Mouse (Mus musculus) gastrocnemius, postnatal 14 days (tissue): ENCODE results near the gene Kansl2. TPM values are rescaled to one million over a fixed set of nuclear protein-coding genes. Genes with fewer than 3 reads are reported as not detected.
A peak's percentile ranks its signal among the peaks of the same experiment; 100 is the strongest.

Experiments used
- DNase-seq: peaks from one replicate; pipeline ENCODE4 v3.0.0; 2021; ENCODE audit warnings: mixed read lengths
- intact Hi-C: fragments of 180-260 bp; cut with DNase I; formaldehyde crosslinking; loops from one replicate; pipeline ENCODE4 v1.15.1; 2025; ENCODE audit warnings: low total_unique reads
- total RNA-seq, 2 experiments: library from RNA; stranded (reverse); gene quantifications; 2 replicates each; pipeline ENCODE4 v1.2.3; 2021

The Kansl2 gene
- total RNA-seq, 2 experiments from 2014 or later: 52.5 to 56.9 TPM

GRCm38 (mm10) chr15:98509387-98509786, 24.7 kb downstream of the Kansl2 start:
- intact Hi-C loops: no loop called here
- no peak for DNase-seq

- no peak for DNase-seq
- intact Hi-C loops: no loop called here
These were observed 26.7 kb downstream of the Kansl2 start for GRCm38 (mm10) chr15:98507321-98507720.

- intact Hi-C loops: no loop called here
- DNase-seq: no peak
These were observed 27.7 kb downstream of the Kansl2 start for GRCm38 (mm10) chr15:98506253-98506957.

GRCm38 (mm10) chr15:98504514-98504913, 29.6 kb downstream of the Kansl2 start:
- intact Hi-C loops: no loop called here
- DNase-seq: peak; percentile 70

- DNase-seq: no peak
- intact Hi-C loops: no loop called here
These were observed 30.7 kb downstream of the Kansl2 start for GRCm38 (mm10) chr15:98503317-98503716.

GRCm38 (mm10) chr15:98497631-98498030, 36.4 kb downstream of the Kansl2 start:
- intact Hi-C loops: no loop called here
- no peak for DNase-seq

GRCm38 (mm10) chr15:98492102-98492501, 42.0 kb downstream of the Kansl2 start, which contains the start of gene Olfr279:
TSS of gene Olfr279 (plus strand) at chr15:98492402.
- intact Hi-C loops: no loop called here

GRCm38 (mm10) chr15:98491332-98491731, 42.7 kb downstream of the Kansl2 start:
- intact Hi-C loops: no loop called here
- DNase-seq: no peak

More at GRCm38 (mm10) chr15:98492102-98492501, 42.0 kb downstream of the Kansl2 start, which contains the start of gene Olfr279:
- no peak for DNase-seq

GRCm38 (mm10) chr15:98486433-98487021, 47.5 kb downstream of the Kansl2 start:
- intact Hi-C loops: no loop called here
- no peak for DNase-seq

GRCm38 (mm10) chr15:98483907-98484886, 49.9 kb downstream of the Kansl2 start:
- peak; percentile 52 for DNase-seq
- intact Hi-C loops: no loop called here

- intact Hi-C loops: no loop called here
- no peak for DNase-seq
These were observed 51.4 kb downstream of the Kansl2 start, which contains the start of gene Lalba for GRCm38 (mm10) chr15:98482701-98483100. TSS of gene Lalba (minus strand) at chr15:98482721.

GRCm38 (mm10) chr15:98479568-98480102, 54.4 kb downstream of the Kansl2 start:
- intact Hi-C loops: no loop called here
- no peak for DNase-seq

GRCm38 (mm10) chr15:98476281-98476680, 57.8 kb downstream of the Kansl2 start:
- DNase-seq: no peak
- intact Hi-C loops: no loop called here

- DNase-seq: peak; percentile 50
These were observed 58.7 kb downstream of the Kansl2 start for GRCm38 (mm10) chr15:98475382-98475781.

GRCm38 (mm10) chr15:98474958-98475357, 59.1 kb downstream of the Kansl2 start:
- intact Hi-C loops: no loop called here
- DNase-seq: no peak

More at GRCm38 (mm10) chr15:98475382-98475781, 58.7 kb downstream of the Kansl2 start:
- intact Hi-C loops: no loop called here

- intact Hi-C loops: no loop called here
These were observed 62.5 kb downstream of the Kansl2 start for GRCm38 (mm10) chr15:98471539-98471938.

GRCm38 (mm10) chr15:98469596-98469995, 64.5 kb downstream of the Kansl2 start, which contains the start of gene OR5BS1P:
TSS of gene OR5BS1P (plus strand) at chr15:98469896.
- intact Hi-C loops: no loop called here
- DNase-seq: no peak

More at GRCm38 (mm10) chr15:98471539-98471938, 62.5 kb downstream of the Kansl2 start:
- DNase-seq: no peak
